Mouse (Mus musculus) MEL (cell line): ENCODE results near the gene Traip. TPM values are rescaled to one million over a fixed set of nuclear protein-coding genes. Genes with fewer than 3 reads are reported as not detected.
A peak's percentile ranks its signal among the peaks of the same experiment; 100 is the strongest.

Source experiments
- DNase-seq: peaks from one replicate; pipeline ENCODE4 v3.0.0; 2011; ENCODE audit warnings: low read depth, low spot score
- H3K27ac ChIP-seq: 2 replicates; pipeline ENCODE4 v1.5.1; 2012; ENCODE audit warnings: low read depth, mild to moderate bottlenecking, control low read depth, low read length, moderate library complexity; ENCODE audit not compliant: control insufficient read depth
- H3K27me3 ChIP-seq, 2 experiments: fragments of 150-350 bp in 1 of 2; sonication (generic) in 1 of 2; 2 replicates each; pipeline ENCODE4 v1.6.1; 2012; ENCODE audit warnings: low read length in 2 of 2, mild to moderate bottlenecking in 2 of 2, improper control_type of control experiment in 1 of 2, moderate library complexity in 1 of 2; ENCODE audit not compliant: insufficient read depth in 2 of 2, control insufficient read depth in 1 of 2
- H3K36me3 ChIP-seq, 2 experiments: 2 replicates each; pipeline ENCODE4 v1.6.1; 2012 to 2014; ENCODE audit warnings: low read length in 2 of 2, improper control_type of control experiment in 1 of 2, inconsistent platforms in 1 of 2, mild to moderate bottlenecking in 1 of 2; ENCODE audit not compliant: insufficient read depth in 2 of 2, control insufficient read depth in 1 of 2
- H3K4me1 ChIP-seq, 2 experiments: fragments of 150-350 bp in 1 of 2; sonication (generic) in 1 of 2; 2 replicates each; pipeline ENCODE4 v1.6.1; 2012; ENCODE audit warnings: low read length in 2 of 2, improper control_type of control experiment in 1 of 2, mild to moderate bottlenecking in 1 of 2; ENCODE audit not compliant: insufficient read depth in 2 of 2, control insufficient read depth in 1 of 2
- H3K4me3 ChIP-seq, 2 experiments: fragments of 150-350 bp in 1 of 2; sonication (generic) in 1 of 2; 2 replicates each; pipeline ENCODE4 v1.5.1; 2012; ENCODE audit warnings: low read depth in 2 of 2, low read length in 2 of 2, mild to moderate bottlenecking in 2 of 2, moderate library complexity in 2 of 2, control low read depth in 1 of 2, improper control_type of control experiment in 1 of 2; ENCODE audit not compliant: control insufficient read depth in 1 of 2, insufficient read depth in 1 of 2
- H3K79me2 ChIP-seq: 2 replicates; pipeline ENCODE4 v1.6.1; 2012; ENCODE audit warnings: mild to moderate bottlenecking, low read length, moderate library complexity; ENCODE audit not compliant: control insufficient read depth, poor library complexity, insufficient read depth
- H3K9ac ChIP-seq: 2 replicates; pipeline ENCODE4 v1.6.1; 2012; ENCODE audit warnings: low read depth, mild to moderate bottlenecking, control low read depth, low read length, moderate library complexity; ENCODE audit not compliant: control insufficient read depth, poor library complexity, severe bottlenecking
- H3K9me3 ChIP-seq: fragments of 150-350 bp; sonication (generic); replicated peaks from 2 replicates; pipeline ENCODE4 v1.6.1; 2012; ENCODE audit warnings: mild to moderate bottlenecking, low read length, improper control_type of control experiment, moderate library complexity; ENCODE audit not compliant: insufficient read depth
- CHD1 ChIP-seq: IDR thresholded peaks from 2 replicates; pipeline ENCODE4 v1.6.1; 2012; ENCODE audit warnings: low read depth, mild to moderate bottlenecking, inconsistent platforms, low read length, improper control_type of control experiment
- CHD2 ChIP-seq: IDR thresholded peaks from 2 replicates; pipeline ENCODE4 v1.6.1; 2011; ENCODE audit warnings: low read length, improper control_type of control experiment
- CTCF ChIP-seq, 3 experiments: IDR thresholded peaks in 2 of 3; conservative IDR thresholded peaks in 1 of 3; 2 replicates each; pipeline ENCODE4 v1.5.1; 2011 to 2012; ENCODE audit warnings: low read length in 3 of 3, low read depth in 2 of 3, mild to moderate bottlenecking in 2 of 3, improper control_type of control experiment in 1 of 3, inconsistent platforms in 1 of 3, mixed read lengths in 1 of 3, moderate library complexity in 1 of 3; ENCODE audit not compliant: control insufficient read depth in 1 of 3, insufficient read depth in 1 of 3, poor library complexity in 1 of 3, severe bottlenecking in 1 of 3
- E2F4 ChIP-seq: IDR thresholded peaks from 2 replicates; pipeline ENCODE4 v1.6.1; 2011; ENCODE audit warnings: low read depth, low read length, improper control_type of control experiment, borderline replicate concordance
- ELF1 ChIP-seq: IDR thresholded peaks from 2 replicates; pipeline ENCODE4 v1.6.1; 2014; ENCODE audit warnings: low read depth, mild to moderate bottlenecking, inconsistent platforms, low read length, improper control_type of control experiment, moderate library complexity
- EP300 ChIP-seq, 2 experiments: IDR thresholded peaks; 2 replicates each; pipeline ENCODE4 v1.6.1; 2011; ENCODE audit warnings: improper control_type of control experiment in 2 of 2, low read length in 2 of 2, low read depth in 1 of 2, mild to moderate bottlenecking in 1 of 2
- ETS1 ChIP-seq: IDR thresholded peaks from 2 replicates; pipeline ENCODE4 v1.6.1; 2012; ENCODE audit warnings: low read depth, mild to moderate bottlenecking, inconsistent platforms, low read length, improper control_type of control experiment, moderate library complexity
- GABPA ChIP-seq: IDR thresholded peaks from 2 replicates; pipeline ENCODE4 v1.6.1; 2012; ENCODE audit warnings: low read depth, mild to moderate bottlenecking, inconsistent platforms, low read length, improper control_type of control experiment, moderate library complexity
- GATA1 ChIP-seq: IDR thresholded peaks from 2 replicates; pipeline ENCODE4 v1.6.1; 2011; ENCODE audit warnings: low read depth, low read length, improper control_type of control experiment
- HCFC1 ChIP-seq: IDR thresholded peaks from 2 replicates; pipeline ENCODE4 v1.6.1; 2012; ENCODE audit warnings: low read depth, mild to moderate bottlenecking, inconsistent platforms, low read length, improper control_type of control experiment, moderate library complexity
- JUND ChIP-seq: IDR thresholded peaks from 2 replicates; pipeline ENCODE4 v1.6.1; 2011; ENCODE audit warnings: low read depth, mild to moderate bottlenecking, improper control_type of control experiment, low read length
- KAT2A ChIP-seq: conservative IDR thresholded peaks from 2 replicates; pipeline ENCODE4 v1.6.1; 2012; ENCODE audit warnings: low read depth, low read length, improper control_type of control experiment, inconsistent platforms
- MAFK ChIP-seq: IDR thresholded peaks from 2 replicates; pipeline ENCODE4 v1.6.1; 2011; ENCODE audit warnings: low read depth, mild to moderate bottlenecking, low read length, improper control_type of control experiment, borderline replicate concordance
- MAX ChIP-seq: IDR thresholded peaks from 2 replicates; pipeline ENCODE4 v1.6.1; 2011; ENCODE audit warnings: low read length, improper control_type of control experiment
- MAZ ChIP-seq: IDR thresholded peaks from 2 replicates; pipeline ENCODE4 v1.6.1; 2012; ENCODE audit warnings: low read depth, mild to moderate bottlenecking, inconsistent platforms, low read length, improper control_type of control experiment
- MEF2A ChIP-seq: IDR thresholded peaks from 2 replicates; pipeline ENCODE4 v1.6.1; 2014; ENCODE audit warnings: low read depth, mild to moderate bottlenecking, inconsistent platforms, low read length, improper control_type of control experiment; ENCODE audit not compliant: poor library complexity, insufficient replicate concordance, severe bottlenecking; ENCODE audit errors: extremely low read depth
- MXI1 ChIP-seq: IDR thresholded peaks from 2 replicates; pipeline ENCODE4 v1.6.1; 2011; ENCODE audit warnings: mild to moderate bottlenecking, low read depth, low read length, improper control_type of control experiment
- MYB ChIP-seq: IDR thresholded peaks from 2 replicates; pipeline ENCODE4 v1.6.1; 2011; ENCODE audit warnings: mild to moderate bottlenecking, low read depth, low read length, improper control_type of control experiment
- MYC ChIP-seq: IDR thresholded peaks from 2 replicates; pipeline ENCODE4 v1.6.1; 2011; ENCODE audit warnings: low read depth, mild to moderate bottlenecking, low read length, improper control_type of control experiment, moderate library complexity
- NELFE ChIP-seq: IDR thresholded peaks from 2 replicates; pipeline ENCODE4 v1.6.1; 2011; ENCODE audit warnings: low read depth, low read length, improper control_type of control experiment
- NRF1 ChIP-seq: IDR thresholded peaks from 2 replicates; pipeline ENCODE4 v1.6.1; 2014; ENCODE audit warnings: low read depth, mild to moderate bottlenecking, inconsistent platforms, low read length, improper control_type of control experiment, moderate library complexity; ENCODE audit not compliant: poor library complexity, insufficient read depth, severe bottlenecking
- POLR2A ChIP-seq, 2 experiments: IDR thresholded peaks; 2 replicates each; pipeline ENCODE4 v1.6.1; 2011 to 2012; ENCODE audit warnings: low read length in 2 of 2, mild to moderate bottlenecking in 2 of 2, control low read depth in 1 of 2, improper control_type of control experiment in 1 of 2, low read depth in 1 of 2, moderate library complexity in 1 of 2; ENCODE audit not compliant: control insufficient read depth in 1 of 2, insufficient read depth in 1 of 2, poor library complexity in 1 of 2
- POLR2AphosphoS5 ChIP-seq: IDR thresholded peaks from 2 replicates; pipeline ENCODE4 v1.6.1; 2012; ENCODE audit warnings: low read depth, borderline replicate concordance, mild to moderate bottlenecking, inconsistent platforms, low read length, moderate library complexity, mixed read lengths
- RCOR1 ChIP-seq: IDR thresholded peaks from 2 replicates; pipeline ENCODE4 v1.6.1; 2012; ENCODE audit warnings: low read depth, mild to moderate bottlenecking, inconsistent platforms, low read length, improper control_type of control experiment
- SIN3A ChIP-seq: IDR thresholded peaks from 2 replicates; pipeline ENCODE4 v1.6.1; 2012; ENCODE audit warnings: low read length, improper control_type of control experiment, inconsistent platforms
- SMC3 ChIP-seq: IDR thresholded peaks from 2 replicates; pipeline ENCODE4 v1.6.1; 2011; ENCODE audit warnings: low read depth, low read length, improper control_type of control experiment
- TAL1 ChIP-seq: IDR thresholded peaks from 2 replicates; pipeline ENCODE4 v1.6.1; 2012; ENCODE audit warnings: mild to moderate bottlenecking, inconsistent platforms, low read length, moderate library complexity, mixed read lengths
- TCF12 ChIP-seq: IDR thresholded peaks from 2 replicates; pipeline ENCODE4 v1.6.1; 2014; ENCODE audit warnings: low read depth, mild to moderate bottlenecking, inconsistent platforms, low read length, improper control_type of control experiment, moderate library complexity
- UBTF ChIP-seq: IDR thresholded peaks from 2 replicates; pipeline ENCODE4 v1.6.1; 2012; ENCODE audit warnings: low read depth, mild to moderate bottlenecking, inconsistent platforms, low read length, improper control_type of control experiment, moderate library complexity, borderline replicate concordance; ENCODE audit not compliant: insufficient read depth
- USF1 ChIP-seq: IDR thresholded peaks from 2 replicates; pipeline ENCODE4 v1.6.1; 2014; ENCODE audit warnings: low read depth, mild to moderate bottlenecking, inconsistent platforms, low read length, improper control_type of control experiment, moderate library complexity
- USF2 ChIP-seq, 2 experiments: IDR thresholded peaks; 2 replicates each; pipeline ENCODE4 v1.6.1; 2011 to 2012; ENCODE audit warnings: improper control_type of control experiment in 2 of 2, low read length in 2 of 2, borderline replicate concordance in 1 of 2, inconsistent platforms in 1 of 2, low read depth in 1 of 2, mild to moderate bottlenecking in 1 of 2; ENCODE audit not compliant: insufficient read depth in 1 of 2
- ZC3H11A ChIP-seq: IDR thresholded peaks from 2 replicates; pipeline ENCODE4 v1.6.1; 2012; ENCODE audit warnings: low read depth, mild to moderate bottlenecking, inconsistent platforms, low read length, improper control_type of control experiment
- ZKSCAN1 ChIP-seq: IDR thresholded peaks from 2 replicates; pipeline ENCODE4 v1.6.1; 2012; ENCODE audit warnings: low read depth, mild to moderate bottlenecking, inconsistent platforms, low read length, improper control_type of control experiment, moderate library complexity
- ZNF384 ChIP-seq: IDR thresholded peaks from 2 replicates; pipeline ENCODE4 v1.6.1; 2012; ENCODE audit warnings: low read depth, mild to moderate bottlenecking, inconsistent platforms, low read length, improper control_type of control experiment
- polyA plus RNA-seq, 2 experiments: library from polyadenylated mRNA; stranded (reverse) in 1 of 2; unstranded in 1 of 2; fragments of >175 nt in 1 of 2; fragments of >200 nt in 1 of 2; gene quantifications; 2 replicates each; pipeline versions ENCODE4 v1.2.1 to v1.2.4; 2012; ENCODE audit warnings: low replicate concordance in 2 of 2, low read depth in 1 of 2; ENCODE audit not compliant: insufficient read length in 2 of 2, insufficient read depth in 1 of 2, missing spikeins in 1 of 2
- total RNA-seq: library from RNA; depleted of rRNA; stranded (reverse); fragments of 300-350 nt; gene quantifications from 2 replicates; pipeline ENCODE4 v1.2.3, GENCODE M21; 2012

Traip gene
- total and polyA plus RNA-seq, 3 experiments = 43.6 to 65.2 TPM; not detected in 1

DNA sequence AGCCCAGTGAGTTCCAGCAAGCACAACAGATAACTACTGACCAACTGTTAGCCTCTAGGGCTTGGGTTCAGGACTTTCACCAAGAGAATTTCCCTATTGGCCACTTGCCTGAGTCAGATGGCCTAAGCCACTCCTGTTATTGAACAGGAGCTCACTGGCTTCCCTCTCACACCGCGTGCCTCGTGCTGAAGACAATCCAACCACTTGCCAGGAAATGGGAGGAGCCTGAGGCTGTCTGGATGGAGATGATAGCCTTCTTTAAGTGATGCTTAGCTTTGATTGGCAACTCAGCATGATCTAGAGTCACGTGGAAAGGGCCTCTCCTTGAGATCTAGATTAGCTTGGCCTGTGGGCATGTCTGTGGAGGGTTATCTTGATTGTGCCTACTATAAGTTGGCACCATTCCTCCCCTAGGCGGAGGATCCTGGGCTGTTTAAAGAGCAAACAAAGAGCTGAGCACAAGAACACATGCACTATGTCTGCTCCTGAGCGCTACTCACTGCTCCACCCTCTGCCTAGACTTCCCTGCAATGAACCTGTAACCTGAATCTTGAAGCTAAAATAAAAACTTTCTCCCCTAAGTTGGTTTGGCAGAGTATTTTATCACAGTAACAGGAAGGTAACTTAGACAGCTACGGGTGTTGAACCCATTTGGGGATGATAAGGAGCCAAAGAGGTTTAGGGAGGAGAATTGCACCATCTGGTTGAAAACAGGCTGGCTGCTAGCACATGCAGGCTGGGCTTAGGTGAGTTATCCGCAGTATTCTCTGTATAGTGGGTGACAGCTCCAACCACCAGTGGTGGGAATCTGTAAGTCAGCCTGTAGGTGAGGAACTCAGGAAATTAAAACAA, 22.0 kb downstream of the Traip start:
- peaks cover 25 to 56% of the 10 kb centered on the region in 2 experiments for H3K4me1 ChIP-seq
- peaks cover 2 to 44% of the 10 kb centered on the region in 2 experiments for H3K36me3 ChIP-seq
- H3K27ac ChIP-seq = peak overlapping the region; percentile 100
- peak overlapping the region; percentile 42 for H3K9ac ChIP-seq
- DNase-seq = peak; percentile 99
- no peak overlapping the region for H3K4me3 ChIP-seq
- no peaks in the 10 kb centered on the region for H3K9me3 ChIP-seq
- H3K79me2 ChIP-seq = peaks cover 13% of the 10 kb centered on the region
- H3K27me3 ChIP-seq = no peaks in the 10 kb centered on the region
- TF ChIP-seq ZKSCAN1 (no peak), KAT2A (no peak), HCFC1 (peak; percentile 69), SMC3 (peak; percentile 0; the same call in 1 of the 2 replicates), ZC3H11A (no peak), TAL1 (peak; percentile 96), POLR2AphosphoS5 (no peak), MEF2A (0 out of 2 replicates have a peak, but pooled peaks have one; percentile 13), NRF1 (no peak), E2F4 (no peak), CHD2 (0 out of 2 replicates have a peak, but pooled peaks have one; percentile 7), ELF1 (peak; percentile 65), CTCF (IDR thresholded peaks at IDR 0.05 in 2 of 3, conservative IDR thresholded peaks at IDR 0.05 in 1 of 3; ENCODE audit: control insufficient read depth in 1 of 3, insufficient read depth in 1 of 3, low read depth in 2 of 3, low read length in 3 of 3, poor library complexity in 1 of 3, severe bottlenecking in 1 of 3) (no peak), MAX (peak; percentile 96), USF2 (IDR thresholded peaks at IDR 0.05; ENCODE audit: borderline replicate concordance in 1 of 2, insufficient read depth in 1 of 2, low read depth in 1 of 2, low read length in 2 of 2) (peak in 1 of 2 experiments; percentile 65; a peak in 2 of 4 replicates), USF1 (peak; percentile 94), GATA1 (peak; percentile 96), MYC (peak; percentile 96), GABPA (no peak), ETS1 (peak; percentile 94), MXI1 (peak; percentile 90), NELFE (peak; percentile 59), EP300 (IDR thresholded peaks at IDR 0.05; ENCODE audit: low read depth in 1 of 2, low read length in 2 of 2) (peak; percentile 74 to 95), MAFK (peak; percentile 34; the same call in 1 of the 2 replicates), CHD1 (0 out of 2 replicates have a peak, but pooled peaks have one; percentile 43), TCF12 (peak; percentile 97), UBTF (no peak), MYB (no peak; the same call in 1 of the 2 replicates), ZNF384 (no peak), MAZ (no peak), POLR2A (IDR thresholded peaks at IDR 0.05; ENCODE audit: control insufficient read depth in 1 of 2, insufficient read depth in 1 of 2, low read depth in 1 of 2, low read length in 2 of 2, poor library complexity in 1 of 2) (peak in 1 of 2 experiments; percentile 90; a peak in 3 of 4 replicates), JUND (no peak), SIN3A (peak; percentile 95), RCOR1 (peak; percentile 78; the same call in 1 of the 2 replicates)
